Mouse (Mus musculus): ENCODE results near the gene Gon7.

DNA sequence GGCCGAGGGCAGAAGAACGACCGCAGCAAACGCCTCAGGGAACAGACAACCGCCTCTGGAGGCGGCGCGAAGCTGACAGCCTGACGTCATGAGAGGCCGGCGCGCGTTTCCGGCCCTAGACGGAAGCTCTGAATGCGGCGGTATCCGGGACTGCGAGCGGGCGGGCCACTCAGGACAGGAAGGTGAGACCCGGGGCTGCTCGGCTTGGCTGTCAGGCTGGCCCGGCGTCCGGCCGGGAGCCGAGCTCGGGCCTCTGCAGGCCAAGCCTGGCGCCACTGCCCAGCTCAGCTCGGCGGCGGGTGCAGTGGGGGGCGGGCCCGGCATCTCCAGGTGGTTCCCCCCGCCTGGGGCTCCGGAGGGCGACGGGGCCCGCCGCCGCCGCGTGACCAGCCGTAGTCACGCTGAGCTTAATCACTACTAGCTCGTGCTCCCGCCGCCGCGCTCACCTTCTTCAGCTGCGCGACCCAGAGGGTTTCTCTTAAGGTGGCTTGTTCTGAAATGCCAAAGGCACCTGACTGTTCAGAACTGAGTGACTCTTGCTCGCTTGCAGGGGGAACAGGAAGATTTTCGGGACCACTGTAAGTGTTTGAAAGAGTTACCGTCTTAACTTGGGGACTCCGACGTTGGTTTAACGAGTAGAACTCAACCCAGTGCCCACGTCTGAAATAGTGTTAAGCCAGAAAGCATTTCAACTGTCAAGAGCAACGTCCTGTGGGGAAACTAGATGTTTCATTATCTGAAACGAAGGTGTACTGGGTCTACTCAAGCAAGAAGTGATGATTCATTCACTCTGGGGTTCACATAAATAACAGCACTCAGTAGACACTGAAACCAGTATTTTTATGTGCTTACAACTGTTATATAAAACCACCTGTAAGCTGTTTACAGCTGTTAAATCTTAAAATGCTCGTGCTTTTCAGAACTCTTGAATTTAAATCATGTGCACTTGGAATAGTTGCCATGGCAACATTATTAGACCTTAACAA is 13.7 kb downstream of the Gon7 start, which contains the start of the genes Moap1 and Tmem251:
- TF ChIP-seq CTCF (IDR thresholded peaks at IDR 0.05; ENCODE audit: extremely low read depth, insufficient read length, insufficient replicate concordance, low read depth, low read length): no peak
- TF ChIP-seq POLR2A (IDR thresholded peaks at IDR 0.05; ENCODE audit: low read depth, low read length): peak; percentile 48
